Mouse (Mus musculus) limb, embryonic 14.5 days (tissue): ENCODE measurements around the gene Cyp4f37. TPM values are rescaled to one million over a fixed set of nuclear protein-coding genes. Genes with fewer than 3 reads are reported as not detected.

ENCODE experiments used
- ATAC-seq: fragments of 200-750 bp; cut with Nextera tagmentation; 2 replicates; pipeline ENCODE4 v1.8.0; 2017; ENCODE audit warnings: low read depth, moderate number of reproducible peaks, moderate TSS enrichment; ENCODE audit not compliant: low FRiP score
- DNase-seq: peaks from one replicate; pipeline ENCODE4 v3.0.0-alpha.2; 2015; ENCODE audit warnings: low spot score
- H3K27ac ChIP-seq: fragments of 300-500 bp; sonication (generic); replicated peaks from 2 replicates; pipeline ENCODE4 v1.5.1; 2014; ENCODE audit warnings: low read depth, mild to moderate bottlenecking, low read length, moderate library complexity, mixed read lengths
- H3K27me3 ChIP-seq: fragments of 300-500 bp; sonication (generic); 2 replicates; pipeline ENCODE4 v1.6.1; 2014; ENCODE audit warnings: low read length, mixed read lengths; ENCODE audit not compliant: control insufficient read depth, insufficient read depth
- H3K36me3 ChIP-seq: fragments of 300-500 bp; sonication (generic); 2 replicates; pipeline ENCODE4 v1.6.1; 2014; ENCODE audit warnings: mild to moderate bottlenecking, low read length, moderate library complexity, mixed read lengths; ENCODE audit not compliant: control insufficient read depth, insufficient read depth
- H3K4me1 ChIP-seq: fragments of 300-500 bp; sonication (generic); 2 replicates; pipeline ENCODE4 v1.6.1; 2014; ENCODE audit warnings: antibody characterized with exemption, low read length, mixed read lengths; ENCODE audit not compliant: control insufficient read depth, insufficient read depth
- H3K4me2 ChIP-seq: fragments of 300-500 bp; sonication (generic); replicated peaks from 2 replicates; pipeline ENCODE4 v1.6.1; 2014; ENCODE audit warnings: low read depth, mild to moderate bottlenecking, low read length, moderate library complexity; ENCODE audit not compliant: severe bottlenecking
- H3K4me3 ChIP-seq: fragments of 300-500 bp; sonication (generic); replicated peaks from 2 replicates; pipeline ENCODE4 v1.5.1; 2014; ENCODE audit warnings: low read length
- H3K9ac ChIP-seq: fragments of 300-500 bp; sonication (generic); 2 replicates; pipeline ENCODE4 v1.6.1; 2014; ENCODE audit warnings: mild to moderate bottlenecking, low read depth, low read length, moderate library complexity; ENCODE audit not compliant: severe bottlenecking
- H3K9me3 ChIP-seq: fragments of 300-500 bp; sonication (generic); 2 replicates; pipeline ENCODE4 v1.6.1; 2016; ENCODE audit warnings: low read length; ENCODE audit not compliant: control insufficient read depth
- POLR2A ChIP-seq: fragments of 200-500 bp; IDR thresholded peaks from 2 replicates; pipeline ENCODE4 v1.8.0; 2012; ENCODE audit warnings: inconsistent platforms, mild to moderate bottlenecking, moderate library complexity, borderline replicate concordance; ENCODE audit not compliant: insufficient read depth, insufficient read length; ENCODE audit errors: extremely low read depth
- WGBS: fragments of 180-500 bp; shearing (Covaris S2); extraction: QIAGEN DNeasy Blood & Tissue Kit; methylation state at CpG from one replicate; pipeline ENCODE4 v1.1.7; 2014; 5-methylcytosine and 5-hydroxymethylcytosine counted together
- polyA plus RNA-seq, 2 experiments: library from polyadenylated mRNA; depleted of rRNA in 1 of 2; stranded (reverse) in 1 of 2; unstranded in 1 of 2; fragments of >200 nt; fragmentation: Nextera tagmentation in 1 of 2; extraction: Ambion mirVana in 1 of 2; gene quantifications; 2 replicates each; pipeline versions ENCODE4 v1.2.1 to v1.2.3; 2012 to 2014

Gene Cyp4f37
- polyA plus RNA-seq, 2 experiments = not detected

DNA sequence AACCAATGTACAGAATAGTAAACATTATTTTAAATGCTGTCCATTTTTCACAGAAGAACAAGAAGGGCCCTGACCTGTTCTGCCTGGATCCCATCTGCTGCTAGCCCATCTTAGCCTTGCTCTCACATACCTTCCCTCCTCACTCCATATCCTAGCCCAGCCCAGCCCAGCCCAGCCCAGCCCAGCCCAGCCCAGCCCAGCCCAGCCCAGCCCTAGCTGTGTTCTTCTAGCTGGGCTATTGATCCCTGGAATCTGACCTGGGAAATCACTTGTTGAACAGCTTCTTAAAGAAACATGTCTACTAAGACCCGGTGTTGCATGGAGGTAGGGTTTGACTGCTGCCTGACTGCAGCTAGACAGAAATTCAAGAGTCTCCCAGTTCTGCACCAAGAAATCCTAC, 37.1 kb downstream of the Cyp4f37 start:
- Histone ChIP-seq H3K4me1 (no peaks in the 10 kb centered on the region), H3K9ac (no peak overlapping the region), H3K27me3 (no peaks in the 10 kb centered on the region), H3K36me3 (no peaks in the 10 kb centered on the region), H3K4me2 (no peak overlapping the region), H3K27ac (no peak overlapping the region), H3K4me3 (no peak overlapping the region), H3K9me3 (no peaks in the 10 kb centered on the region)
- no peak for TF ChIP-seq POLR2A
- ATAC-seq = no peak
- no peak for DNase-seq
- WGBS = 73% methylated on average over 1 of the region's 1 CpGs

- H3K27ac ChIP-seq = no peak within 1 kb of the TSS
- ATAC-seq (no peak), DNase-seq (peak; percentile 4)
- H3K4me2 ChIP-seq = no peak within 1 kb of the TSS
- no peaks in the 10 kb centered on the region for H3K4me1 ChIP-seq
- no peaks in the 10 kb centered on the region for H3K9me3 ChIP-seq
- H3K36me3 ChIP-seq = no peaks in the 10 kb centered on the region
- H3K9ac ChIP-seq = no peak within 1 kb of the TSS
- no peak within 1 kb of the TSS for H3K4me3 ChIP-seq
- H3K27me3 ChIP-seq = no peaks in the 10 kb centered on the region
- TF ChIP-seq POLR2A = no peak
- WGBS = 50% methylated on average over 2 of the region's 2 CpGs
Measured at GRCm38 (mm10) chr17:32658712-32659111, 37.6 kb downstream of the Cyp4f37 start, which contains the start of gene Cyp4f40. TSS of gene Cyp4f40 (plus strand) at chr17:32658900.

GRCm38 (mm10) chr17:32673976-32674375, 52.9 kb downstream of the Cyp4f37 start:
- Histone ChIP-seq H3K4me3 (no peak overlapping the region), H3K9me3 (no peaks in the 10 kb centered on the region), H3K27ac (no peak overlapping the region), H3K9ac (no peak overlapping the region), H3K4me1 (no peaks in the 10 kb centered on the region), H3K36me3 (no peaks in the 10 kb centered on the region), H3K27me3 (no peaks in the 10 kb centered on the region), H3K4me2 (no peak overlapping the region)
- no peak for DNase-seq
- 63% methylated on average over 7 of the region's 7 CpGs for WGBS
- ATAC-seq = no peak
- no peak for TF ChIP-seq POLR2A

GRCm38 (mm10) chr17:32676040-32676635, 55.0 kb downstream of the Cyp4f37 start:
- DNase-seq (no peak), ATAC-seq (no peak)
- no peak overlapping the region for H3K27ac ChIP-seq
- H3K27me3 ChIP-seq = no peaks in the 10 kb centered on the region
- TF ChIP-seq POLR2A = no peak
- H3K9me3 ChIP-seq = no peaks in the 10 kb centered on the region
- 42% methylated on average over 21 of the region's 21 CpGs for WGBS
- no peaks in the 10 kb centered on the region for H3K36me3 ChIP-seq
- H3K4me3 ChIP-seq = no peak overlapping the region
- H3K4me2 ChIP-seq = no peak overlapping the region
- no peak overlapping the region for H3K9ac ChIP-seq
- H3K4me1 ChIP-seq = no peaks in the 10 kb centered on the region

DNA sequence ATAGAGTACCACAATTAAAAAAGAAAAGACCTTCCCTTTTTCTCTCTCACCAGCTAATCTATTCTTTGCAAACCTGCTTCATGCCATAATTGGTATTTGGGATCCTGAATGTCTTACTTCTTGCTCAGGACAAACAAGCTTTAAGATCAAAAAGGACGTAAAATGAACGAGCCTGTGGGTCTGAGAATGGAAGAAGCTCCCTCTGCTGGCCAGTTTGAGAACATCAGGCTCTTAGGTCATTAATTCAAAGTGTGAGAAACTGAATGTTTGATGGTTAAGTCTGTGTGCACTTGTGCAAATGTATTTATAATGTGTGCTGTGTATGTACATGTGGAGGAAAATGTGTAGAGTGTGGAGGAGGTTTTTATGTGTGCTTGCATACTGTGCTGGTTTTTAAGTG, 59.3 kb downstream of the Cyp4f37 start:
- Histone ChIP-seq H3K4me1 (no peaks in the 10 kb centered on the region), H3K27ac (no peak overlapping the region), H3K4me3 (no peak overlapping the region), H3K4me2 (no peak overlapping the region), H3K9me3 (no peaks in the 10 kb centered on the region), H3K36me3 (no peaks in the 10 kb centered on the region), H3K27me3 (no peaks in the 10 kb centered on the region), H3K9ac (no peak overlapping the region)
- ATAC-seq (no peak), DNase-seq (peak; percentile 17)
- WGBS = 17% methylated on average over 2 of the region's 2 CpGs
- TF ChIP-seq POLR2A = no peak
